Mouse (Mus musculus) neural tube, embryonic 15.5 days (tissue): Measurements from ENCODE around the gene Calhm3. TPM values are rescaled to one million over a fixed set of nuclear protein-coding genes. Genes with fewer than 3 reads are reported as not detected.
A peak's percentile ranks its signal among the peaks of the same experiment; 100 is the strongest.

Experiments used
- ATAC-seq: fragments of 200-750 bp; cut with Nextera tagmentation; 2 replicates; pipeline ENCODE4 v1.8.0; 2017; ENCODE audit warnings: mild to moderate bottlenecking, moderate TSS enrichment, moderate library complexity; ENCODE audit not compliant: low FRiP score
- H3K27ac ChIP-seq: fragments of 300-500 bp; sonication (generic); replicated peaks from 2 replicates; pipeline ENCODE4 v1.5.1; 2015; ENCODE audit warnings: mild to moderate bottlenecking, inconsistent platforms
- H3K27me3 ChIP-seq: fragments of 300-500 bp; sonication (generic); replicated peaks from 2 replicates; pipeline ENCODE4 v1.6.1; 2015; ENCODE audit warnings: inconsistent platforms
- H3K36me3 ChIP-seq: fragments of 300-500 bp; sonication (generic); 2 replicates; pipeline ENCODE4 v1.6.1; 2015; ENCODE audit warnings: inconsistent platforms
- H3K4me1 ChIP-seq: fragments of 300-500 bp; sonication (generic); 2 replicates; pipeline ENCODE4 v1.6.1; 2015; ENCODE audit warnings: inconsistent platforms
- H3K4me2 ChIP-seq: fragments of 300-500 bp; sonication (generic); 2 replicates; pipeline ENCODE4 v1.6.1; 2015; ENCODE audit warnings: inconsistent platforms, mild to moderate bottlenecking, moderate library complexity
- H3K4me3 ChIP-seq: fragments of 300-500 bp; sonication (generic); replicated peaks from 2 replicates; pipeline ENCODE4 v1.5.1; 2015; ENCODE audit warnings: mild to moderate bottlenecking, inconsistent platforms
- H3K9ac ChIP-seq: fragments of 300-500 bp; sonication (generic); replicated peaks from 2 replicates; pipeline ENCODE4 v1.6.1; 2015; ENCODE audit warnings: mild to moderate bottlenecking, inconsistent platforms
- H3K9me3 ChIP-seq: fragments of 300-500 bp; sonication (generic); replicated peaks from 2 replicates; pipeline ENCODE4 v1.6.1; 2016; ENCODE audit warnings: inconsistent platforms
- WGBS: fragments of 180-500 bp; shearing (Covaris S2); methylation state at CpG from one replicate; pipeline ENCODE4 v1.1.7; 2015; ENCODE audit warnings: mixed read lengths; 5-methylcytosine and 5-hydroxymethylcytosine counted together
- polyA plus RNA-seq: library from polyadenylated mRNA; unstranded; fragments of >200 nt; fragmentation: Nextera tagmentation; extraction: Ambion mirVana; gene quantifications from 2 replicates; pipeline ENCODE4 v1.2.1, GENCODE M21; 2015

Gene Calhm3
- polyA plus RNA-seq, 1 experiment from 2014 or later, result not detected

DNA sequence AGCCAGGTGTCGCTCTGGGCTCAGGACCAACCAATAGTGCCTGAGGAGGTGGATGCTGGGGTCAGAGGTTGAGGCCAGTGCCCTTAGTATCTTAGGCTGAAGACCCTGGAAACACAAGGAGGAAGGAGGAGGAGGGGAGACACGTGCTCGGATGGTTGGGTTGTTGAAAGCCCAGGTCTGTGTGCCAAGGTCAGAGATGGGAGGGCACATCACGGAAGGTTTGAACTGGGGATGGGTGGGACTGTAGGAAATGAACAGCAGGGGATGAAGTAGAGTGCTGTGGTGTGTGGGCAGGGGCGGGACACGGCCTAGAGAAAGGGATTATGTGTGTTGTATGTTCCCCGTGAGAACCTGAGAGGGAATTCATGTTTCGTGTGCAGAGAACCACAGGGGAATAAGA is 26.7 kb upstream of the Calhm3 start:
- WGBS, result 73% methylated on average over 8 of the region's 8 CpGs
- Histone ChIP-seq H3K27ac (no peak overlapping the region), H3K4me1 (peaks cover 30% of the 10 kb centered on the region), H3K9me3 (no peaks in the 10 kb centered on the region), H3K4me2 (no peak overlapping the region), H3K27me3 (0 out of 2 replicates have a peak, but pooled peaks cover 8% of the 10 kb centered on the region), H3K36me3 (no peaks in the 10 kb centered on the region), H3K9ac (no peak overlapping the region), H3K4me3 (no peak overlapping the region)
- ATAC-seq, result no peak

DNA sequence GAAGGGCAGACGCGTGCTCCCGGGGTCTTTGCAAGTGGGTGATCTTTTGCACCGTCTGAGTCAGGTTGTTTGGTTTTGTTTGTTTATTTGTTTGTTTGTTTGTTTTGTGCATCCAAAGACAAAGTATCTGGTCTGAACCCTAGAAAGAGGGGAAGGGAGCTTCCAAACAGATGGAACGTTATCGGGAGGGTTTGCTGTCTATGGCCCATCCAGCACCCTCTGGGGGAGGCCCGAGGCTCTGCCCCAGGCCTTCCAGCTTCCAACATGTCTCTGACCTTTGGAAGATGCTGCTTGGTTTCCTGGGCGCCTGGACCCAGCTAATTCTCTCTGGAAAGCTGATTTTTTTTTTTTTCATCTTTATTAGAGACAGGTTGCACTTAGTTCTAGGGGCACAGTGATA is 22.4 kb upstream of the Calhm3 start:
- peak overlapping the region; percentile 80 for H3K4me3 ChIP-seq
- peaks cover 13% of the 10 kb centered on the region; the same call in 1 of the 2 replicates for H3K27me3 ChIP-seq
- H3K9ac ChIP-seq, result peak overlapping the region; percentile 79
- H3K27ac ChIP-seq, result no peak overlapping the region
- no peak for ATAC-seq
- H3K4me1 ChIP-seq, result peaks cover 30% of the 10 kb centered on the region
- peak overlapping the region; percentile 96 for H3K4me2 ChIP-seq
- no peaks in the 10 kb centered on the region for H3K9me3 ChIP-seq
- H3K36me3 ChIP-seq, result no peaks in the 10 kb centered on the region
- 12% methylated on average over 8 of the region's 8 CpGs for WGBS

DNA sequence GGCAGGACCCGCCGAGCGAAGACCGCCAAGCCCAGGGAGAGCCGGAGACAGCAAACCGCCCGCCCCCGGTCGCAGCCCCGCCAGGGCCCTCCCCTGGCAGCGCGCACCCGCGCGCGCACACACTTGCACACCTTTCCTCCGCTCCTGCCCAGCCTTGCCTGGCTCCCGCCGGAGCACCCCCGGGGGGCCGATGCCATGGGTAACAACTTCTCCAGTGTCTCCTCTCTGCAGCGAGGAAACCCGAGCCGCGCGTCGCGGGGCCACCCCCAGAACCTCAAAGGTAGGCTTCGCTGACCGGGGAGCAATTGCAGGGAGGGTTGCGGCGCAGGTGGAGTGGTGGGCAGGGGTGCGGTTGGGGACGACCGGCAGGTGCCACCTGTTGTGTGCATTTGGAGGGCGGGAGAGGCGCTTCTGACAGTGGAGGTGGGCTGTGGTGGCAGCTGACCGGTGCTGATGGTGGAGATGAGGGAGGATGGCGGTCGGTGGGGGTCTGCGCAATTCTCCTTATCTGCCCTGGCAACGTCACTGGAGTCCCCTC is 21.8 kb upstream of the Calhm3 start:
- Histone ChIP-seq H3K36me3 (no peaks in the 10 kb centered on the region), H3K4me3 (peak overlapping the region; percentile 80), H3K9me3 (no peaks in the 10 kb centered on the region), H3K4me2 (peak overlapping the region; percentile 96), H3K9ac (peak overlapping the region; percentile 79), H3K27ac (peak overlapping the region; percentile 84), H3K4me1 (peaks cover 26% of the 10 kb centered on the region), H3K27me3 (peaks cover 13% of the 10 kb centered on the region; the same call in 1 of the 2 replicates)
- under 1% methylated on average over 25 of the region's 42 CpGs for WGBS
- peak; percentile 61 for ATAC-seq

DNA sequence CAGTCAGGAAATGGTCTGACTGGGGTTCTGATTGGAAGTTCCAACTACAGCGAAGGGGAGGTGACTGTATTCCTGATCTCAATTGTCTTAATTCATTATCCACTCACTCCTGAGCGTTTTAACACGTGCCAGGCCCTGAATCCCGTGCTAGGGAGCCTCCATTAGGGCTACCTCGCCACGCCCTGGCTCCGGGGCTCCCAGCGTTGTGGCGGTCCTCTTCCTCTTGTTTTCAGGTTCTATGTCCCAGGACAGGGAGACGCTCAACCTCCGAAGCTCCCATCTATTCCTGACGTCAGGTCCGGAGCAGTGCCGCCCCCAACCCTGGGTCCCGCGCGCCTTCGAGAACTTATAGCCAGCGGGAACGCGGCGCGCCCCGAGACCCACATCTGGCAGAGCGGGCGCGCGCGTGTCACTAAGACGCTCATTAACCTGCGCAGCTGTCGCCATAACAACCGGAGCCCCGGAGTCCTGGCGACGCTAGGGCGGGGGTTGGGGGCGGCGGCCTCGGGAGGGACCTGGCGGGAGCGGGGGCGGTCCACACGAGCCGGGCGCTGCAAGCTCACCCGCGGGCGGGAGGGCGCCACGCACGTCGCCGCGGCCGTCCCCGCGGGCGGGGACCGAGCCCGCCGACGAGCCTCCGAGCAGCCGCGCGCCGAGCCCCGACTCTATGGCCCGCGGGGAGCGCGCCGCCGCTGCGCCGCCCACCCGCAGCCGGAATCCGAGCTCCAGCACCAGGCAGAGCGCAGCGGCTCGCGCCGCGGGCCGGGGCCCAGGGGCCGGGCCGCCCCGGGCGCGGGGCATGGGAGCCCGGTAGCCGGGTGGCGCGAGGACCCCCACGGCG is 21.1 kb upstream of the Calhm3 start, which contains the start of gene Neurl1a:
Neurl1a (plus strand) TSS at position 390 of the 841 bp plus-strand sequence.
- H3K4me2 ChIP-seq, result peak within 1 kb of the TSS; percentile 96
- peak within 1 kb of the TSS; percentile 79 for H3K9ac ChIP-seq
- peaks cover 13% of the 10 kb centered on the region; the same call in 1 of the 2 replicates for H3K27me3 ChIP-seq
- ATAC-seq, result peak; percentile 73
- H3K9me3 ChIP-seq, result no peaks in the 10 kb centered on the region
- under 1% methylated on average over 77 of the region's 98 CpGs for WGBS
- peak within 1 kb of the TSS; percentile 84 for H3K27ac ChIP-seq
- no peaks in the 10 kb centered on the region for H3K36me3 ChIP-seq
- peak within 1 kb of the TSS; percentile 80 for H3K4me3 ChIP-seq
- H3K4me1 ChIP-seq, result peaks cover 24% of the 10 kb centered on the region

DNA sequence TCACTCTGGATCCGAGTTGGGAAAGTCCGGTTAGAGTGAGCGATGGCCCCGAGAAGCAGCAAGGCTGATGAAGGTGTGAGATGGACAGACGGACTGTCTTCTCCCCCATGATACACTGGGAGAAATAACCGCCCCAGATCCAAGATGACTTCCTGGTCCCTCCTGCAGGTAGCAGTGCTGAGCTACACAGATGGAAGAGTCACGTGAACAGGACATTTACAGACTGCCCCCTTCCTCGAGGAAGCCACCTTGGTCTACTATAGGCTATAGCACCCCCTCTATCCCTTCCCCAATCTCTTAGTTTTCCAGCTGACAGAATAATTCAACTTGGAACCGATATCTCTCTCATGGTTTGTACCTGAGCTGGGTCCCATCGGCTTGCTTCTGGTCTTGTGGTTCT is 20.4 kb upstream of the Calhm3 start:
- Histone ChIP-seq H3K4me1 (peaks cover 24% of the 10 kb centered on the region), H3K9me3 (no peaks in the 10 kb centered on the region), H3K9ac (no peak overlapping the region), H3K36me3 (no peaks in the 10 kb centered on the region), H3K27me3 (peaks cover 13% of the 10 kb centered on the region; the same call in 1 of the 2 replicates), H3K4me2 (peak overlapping the region; percentile 96), H3K4me3 (peak overlapping the region; percentile 80), H3K27ac (peak overlapping the region; percentile 84; the same call in 1 of the 2 replicates)
- ATAC-seq, result 0 out of 2 replicates have a peak, but pooled peaks have one; percentile 45
- 20% methylated on average over 10 of the region's 10 CpGs for WGBS

DNA sequence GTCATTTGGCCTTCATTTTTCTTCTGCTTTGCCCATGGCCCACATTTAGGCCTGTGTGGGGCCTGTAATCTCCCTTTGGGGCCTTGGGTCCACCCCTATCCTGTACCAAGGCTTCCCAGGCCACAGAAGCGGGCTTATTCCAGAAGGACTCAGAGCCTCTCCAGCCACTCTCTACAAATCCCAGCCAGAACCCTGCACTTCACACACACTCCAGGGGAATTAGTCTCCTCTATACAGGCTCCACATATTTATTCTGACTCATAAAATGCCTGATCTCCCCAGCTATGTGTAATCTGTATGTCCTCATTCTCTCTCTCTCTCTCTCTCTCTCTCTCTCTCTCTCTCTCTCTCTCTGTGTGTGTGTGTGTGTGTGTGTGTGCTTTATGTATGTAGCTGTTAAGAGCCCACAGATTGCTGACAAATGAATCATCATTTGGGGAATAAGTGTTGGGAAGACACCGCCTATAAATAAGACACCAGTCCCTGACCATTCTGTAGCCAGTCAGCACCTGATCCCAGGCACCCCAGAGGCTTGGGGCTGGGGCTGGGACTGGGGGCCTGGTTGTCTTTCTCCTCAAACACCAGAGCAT is 19.4 kb upstream of the Calhm3 start:
- peaks cover 24% of the 10 kb centered on the region for H3K4me1 ChIP-seq
- H3K4me3 ChIP-seq, result no peak overlapping the region
- H3K27ac ChIP-seq, result no peak overlapping the region
- peaks cover 13% of the 10 kb centered on the region; the same call in 1 of the 2 replicates for H3K27me3 ChIP-seq
- no peak overlapping the region for H3K4me2 ChIP-seq
- whole genome bisulfite sequencing, result 47% methylated on average over 2 of the region's 2 CpGs
- no peaks in the 10 kb centered on the region for H3K9me3 ChIP-seq
- no peak for ATAC-seq
- H3K36me3 ChIP-seq, result no peaks in the 10 kb centered on the region
- no peak overlapping the region for H3K9ac ChIP-seq

DNA sequence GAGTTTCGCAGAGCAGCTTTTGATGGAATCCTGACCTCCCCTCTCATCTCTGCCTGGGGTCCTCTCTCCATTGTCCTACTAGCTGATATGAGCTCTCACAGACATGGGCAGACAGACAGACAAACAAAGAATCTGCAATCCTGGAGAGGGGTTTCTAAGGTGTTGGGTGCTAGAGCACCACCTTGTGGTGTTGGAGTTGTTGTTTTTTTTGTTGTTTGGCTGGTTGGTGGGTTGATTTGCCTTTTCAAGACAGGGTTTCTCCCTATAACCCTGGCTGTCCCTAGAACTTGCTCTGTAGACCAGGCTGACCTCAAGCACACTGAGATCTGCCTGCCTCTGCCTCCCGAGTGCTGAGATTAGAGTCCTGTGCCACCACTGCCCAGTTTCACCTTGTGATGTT is 17.9 kb upstream of the Calhm3 start:
- WGBS, result 69% methylated on average over 2 of the region's 2 CpGs
- Histone ChIP-seq H3K4me3 (no peak overlapping the region), H3K4me2 (no peak overlapping the region), H3K4me1 (peaks cover 19% of the 10 kb centered on the region), H3K9ac (no peak overlapping the region), H3K36me3 (no peaks in the 10 kb centered on the region), H3K27ac (no peak overlapping the region), H3K27me3 (peaks cover 7% of the 10 kb centered on the region; the same call in 1 of the 2 replicates), H3K9me3 (no peaks in the 10 kb centered on the region)
- no peak for ATAC-seq

DNA sequence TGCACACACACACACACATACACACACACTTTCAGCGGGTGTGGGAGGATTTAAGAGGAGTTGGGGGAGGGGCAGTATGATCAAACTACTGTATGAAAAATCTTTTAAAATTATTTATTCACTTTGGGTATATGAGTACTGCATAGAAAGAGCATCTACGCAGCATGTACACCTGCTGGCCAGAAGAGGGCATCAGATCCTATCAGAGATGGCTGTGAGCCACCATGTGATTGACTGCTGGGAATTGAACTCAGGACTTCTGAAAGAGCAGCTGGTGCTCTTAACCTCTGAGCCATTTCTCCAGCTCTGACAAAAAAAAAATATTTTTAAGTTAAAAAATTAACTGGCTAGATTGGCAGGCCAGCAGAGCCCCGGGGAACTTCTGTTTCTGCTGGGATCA is 17.0 kb upstream of the Calhm3 start:
- Histone ChIP-seq H3K27me3 (peaks cover 5% of the 10 kb centered on the region; the same call in 1 of the 2 replicates), H3K4me1 (peaks cover 10% of the 10 kb centered on the region), H3K36me3 (no peaks in the 10 kb centered on the region), H3K4me2 (no peak overlapping the region), H3K9ac (no peak overlapping the region), H3K4me3 (no peak overlapping the region), H3K9me3 (no peaks in the 10 kb centered on the region), H3K27ac (no peak overlapping the region)
- WGBS, result 60% methylated on average over 3 of the region's 3 CpGs
- no peak for ATAC-seq

DNA sequence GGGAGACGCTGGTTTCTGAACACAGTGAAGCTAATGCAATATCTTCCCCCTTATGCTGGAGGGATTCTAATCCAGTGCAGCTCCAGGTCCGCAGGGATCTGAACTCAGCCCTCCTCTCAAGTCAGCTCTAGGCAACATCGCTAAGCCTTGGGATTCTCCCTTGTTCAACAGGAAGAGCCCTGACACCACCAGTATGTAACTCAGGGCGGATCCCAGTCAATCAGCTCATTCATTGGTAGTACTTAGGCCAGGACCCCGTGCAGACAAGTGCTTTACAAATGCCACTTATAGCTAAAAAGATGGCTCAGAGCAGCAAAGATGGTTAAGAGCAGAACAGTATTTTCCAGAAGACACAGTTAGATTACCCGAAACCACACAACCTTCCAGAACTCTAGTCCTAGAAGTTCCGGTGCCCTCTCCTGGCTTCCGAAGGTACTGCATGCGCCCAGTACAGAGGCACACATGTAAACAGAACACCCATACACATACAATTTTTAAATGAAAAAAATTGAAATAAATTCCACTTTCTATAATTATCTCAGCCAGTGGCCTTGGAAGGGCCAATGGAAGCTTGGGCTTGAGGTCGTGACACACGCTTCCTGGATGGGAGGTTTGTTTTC is 11.3 kb upstream of the Calhm3 start:
- H3K27me3 ChIP-seq, result no peaks in the 10 kb centered on the region
- peak overlapping the region; percentile 41 for H3K4me2 ChIP-seq
- no peaks in the 10 kb centered on the region for H3K9me3 ChIP-seq
- no peak overlapping the region for H3K27ac ChIP-seq
- no peaks in the 10 kb centered on the region for H3K36me3 ChIP-seq
- peaks cover 6% of the 10 kb centered on the region; the same call in 1 of the 2 replicates for H3K4me1 ChIP-seq
- no peak overlapping the region for H3K4me3 ChIP-seq
- ATAC-seq, result peak; percentile 55; the same call in 1 of the 2 replicates
- 31% methylated on average over 11 of the region's 11 CpGs for WGBS
- no peak overlapping the region for H3K9ac ChIP-seq

DNA sequence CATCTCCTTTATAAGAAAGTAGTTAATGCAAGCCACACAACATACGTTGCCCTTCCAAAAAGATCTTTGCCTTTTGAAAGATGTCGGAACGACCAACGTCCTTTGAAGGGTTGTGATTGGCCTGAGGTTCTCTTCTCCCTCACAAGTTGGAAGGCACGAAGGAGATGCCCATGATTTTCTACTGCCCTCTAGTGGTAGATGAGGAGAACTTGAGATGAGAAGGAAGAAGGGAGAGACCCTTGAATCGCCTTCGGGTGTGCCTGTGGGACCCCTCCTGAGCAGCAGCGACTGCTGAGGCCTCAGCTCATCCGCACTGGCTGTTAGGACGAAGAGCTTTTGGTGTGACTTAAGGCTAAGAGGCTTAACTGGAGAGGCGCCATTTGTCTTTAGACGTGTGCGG is 10.7 kb upstream of the Calhm3 start:
- H3K27me3 ChIP-seq, result no peaks in the 10 kb centered on the region
- no peaks in the 10 kb centered on the region for H3K36me3 ChIP-seq
- no peak overlapping the region for H3K27ac ChIP-seq
- H3K9ac ChIP-seq, result no peak overlapping the region
- no peaks in the 10 kb centered on the region for H3K9me3 ChIP-seq
- peaks cover 6% of the 10 kb centered on the region; the same call in 1 of the 2 replicates for H3K4me1 ChIP-seq
- H3K4me2 ChIP-seq, result peak overlapping the region; percentile 41
- WGBS, result 8% methylated on average over 13 of the region's 13 CpGs
- no peak for ATAC-seq
- no peak overlapping the region for H3K4me3 ChIP-seq

DNA sequence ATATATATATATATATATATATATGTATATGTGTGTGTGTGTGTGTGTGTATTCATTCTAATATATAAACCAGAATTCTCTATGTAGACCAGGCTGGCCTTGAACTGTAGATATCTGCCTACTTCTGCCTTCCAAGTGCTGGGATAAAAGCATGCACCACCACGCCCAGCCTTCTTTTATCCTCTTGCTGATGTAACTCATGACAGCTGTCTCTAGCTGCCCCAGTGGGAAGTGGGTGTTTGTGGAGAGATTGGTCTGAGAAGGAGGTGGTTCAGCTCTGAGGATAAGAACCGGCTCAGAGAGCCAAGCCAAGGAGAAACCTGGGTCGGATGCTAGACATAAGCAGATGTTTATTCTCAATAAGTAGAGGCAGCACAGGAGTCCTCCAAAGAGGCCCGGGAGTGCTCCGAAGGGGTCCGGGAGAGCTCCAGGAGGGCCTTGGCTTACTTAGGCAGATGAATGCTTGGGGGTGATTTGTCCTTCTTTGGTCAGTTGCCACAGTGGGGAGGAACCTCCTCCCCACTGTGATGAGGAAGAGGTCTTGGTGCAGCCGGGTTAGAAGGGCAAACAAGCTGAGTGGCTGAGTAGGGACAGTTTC is 10.2 kb upstream of the Calhm3 start:
- Histone ChIP-seq H3K27me3 (no peaks in the 10 kb centered on the region), H3K4me3 (no peak overlapping the region), H3K36me3 (no peaks in the 10 kb centered on the region), H3K4me1 (peaks cover 6% of the 10 kb centered on the region; the same call in 1 of the 2 replicates), H3K9me3 (no peaks in the 10 kb centered on the region), H3K4me2 (peak overlapping the region; percentile 41; the same call in 1 of the 2 replicates), H3K9ac (no peak overlapping the region), H3K27ac (no peak overlapping the region)
- 75% methylated on average over 7 of the region's 7 CpGs for WGBS
- ATAC-seq, result no peak
